Mouse (Mus musculus): ENCODE data around the gene Nob1. TPM values are rescaled to one million over a fixed set of nuclear protein-coding genes. Genes with fewer than 3 reads are reported as not detected.

Nob1 gene
- 11.6 to 14.8 TPM (median 13.6 TPM) in 3 replicates for total RNA-seq (2017)

DNA sequence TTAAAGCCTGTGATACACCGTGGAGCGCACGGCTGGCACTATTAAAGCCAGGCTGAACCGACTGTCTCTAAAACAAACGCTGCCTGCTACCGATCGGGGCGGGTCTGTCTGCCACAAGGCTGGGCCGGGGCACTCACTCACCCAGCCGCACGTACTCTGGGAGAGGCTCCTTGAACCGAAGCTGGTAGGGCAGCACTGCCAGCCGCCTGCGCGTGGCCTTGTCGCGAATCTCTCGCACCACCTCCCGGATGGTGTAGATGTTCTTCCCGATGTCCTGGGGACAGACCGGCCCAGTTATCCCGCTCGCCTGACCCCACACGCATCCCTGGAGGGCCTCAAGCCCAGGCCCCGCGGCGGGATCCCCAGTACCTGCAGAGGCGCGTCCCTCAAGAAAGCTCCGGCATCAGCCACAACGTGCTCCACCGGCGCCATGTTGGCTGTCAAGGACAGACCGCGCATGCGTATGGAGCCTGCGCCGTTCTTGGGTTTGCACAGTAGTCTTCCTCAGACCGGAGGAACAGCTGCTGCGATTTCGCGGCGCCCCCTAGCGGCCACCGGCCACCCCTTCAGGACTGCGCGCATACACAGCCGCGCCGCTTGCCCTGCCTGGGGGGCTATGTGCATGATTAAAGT, at the start of gene Nob1:
TSS of gene Nob1 (minus strand) at position 455 of the 633 bp plus-strand sequence.
- ATAC-seq (replicated peaks; ENCODE audit: insufficient number of reproducible peaks, low FRiP score, low TSS enrichment, poor library complexity, severe bottlenecking), result peak; percentile 99

DNA sequence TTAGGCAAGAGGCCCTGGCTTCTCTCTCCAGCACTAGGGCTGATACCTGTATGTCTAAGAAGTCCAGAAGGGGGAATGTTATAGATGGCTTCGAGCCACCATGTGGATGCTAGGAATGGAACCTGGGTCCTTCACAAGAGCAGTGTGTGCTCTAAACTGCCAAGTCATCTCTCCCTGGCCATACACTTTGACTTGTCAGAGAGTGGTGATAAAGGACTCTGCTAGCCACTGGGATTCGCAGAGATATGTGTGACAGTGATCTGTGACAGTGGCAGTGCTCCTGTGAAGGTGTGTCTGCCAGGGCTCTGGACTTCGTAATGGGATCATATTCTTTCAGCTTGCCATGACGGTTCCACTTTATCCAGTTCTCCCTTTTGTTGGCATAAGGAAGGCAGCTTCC, 48.5 kb upstream of the Nob1 start:
- no peak for ATAC-seq (replicated peaks; ENCODE audit: insufficient number of reproducible peaks, low FRiP score, low TSS enrichment, poor library complexity, severe bottlenecking)

DNA sequence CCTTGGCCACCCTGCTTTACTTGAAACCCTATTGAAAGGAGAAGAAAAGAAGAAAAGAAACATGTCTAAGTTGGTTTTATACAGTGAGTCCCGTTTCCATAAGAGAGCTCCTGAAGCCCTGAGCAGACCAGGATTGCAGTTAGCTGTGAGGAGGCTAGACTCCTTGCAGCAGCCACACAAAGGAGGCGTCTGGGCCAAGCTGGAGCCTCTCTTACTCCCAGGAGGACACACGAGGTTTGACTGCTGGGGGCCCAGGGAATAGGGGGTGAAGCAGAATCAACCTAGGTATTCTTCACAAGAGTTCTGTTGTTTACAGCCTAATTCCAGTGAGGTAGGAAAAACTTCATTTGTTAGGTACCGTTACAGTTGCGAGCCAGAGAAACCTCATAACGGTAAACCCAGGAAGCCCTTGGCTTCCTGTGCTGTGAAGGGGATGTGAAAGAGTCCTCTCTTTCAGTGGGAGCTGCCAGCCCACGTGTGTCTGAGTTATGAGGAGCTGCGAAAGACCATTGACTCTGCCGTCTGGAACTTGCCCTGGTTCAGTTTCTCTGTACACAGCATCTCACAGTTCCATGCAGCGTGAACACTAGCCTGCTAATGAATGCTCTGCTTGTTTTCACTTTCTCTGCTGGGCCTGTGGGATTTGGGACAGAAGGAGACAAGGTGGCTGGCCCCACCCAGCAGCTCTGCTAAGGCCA, 47.7 kb upstream of the Nob1 start:
- ATAC-seq (replicated peaks; ENCODE audit: insufficient number of reproducible peaks, low FRiP score, low TSS enrichment, poor library complexity, severe bottlenecking), result no peak

DNA sequence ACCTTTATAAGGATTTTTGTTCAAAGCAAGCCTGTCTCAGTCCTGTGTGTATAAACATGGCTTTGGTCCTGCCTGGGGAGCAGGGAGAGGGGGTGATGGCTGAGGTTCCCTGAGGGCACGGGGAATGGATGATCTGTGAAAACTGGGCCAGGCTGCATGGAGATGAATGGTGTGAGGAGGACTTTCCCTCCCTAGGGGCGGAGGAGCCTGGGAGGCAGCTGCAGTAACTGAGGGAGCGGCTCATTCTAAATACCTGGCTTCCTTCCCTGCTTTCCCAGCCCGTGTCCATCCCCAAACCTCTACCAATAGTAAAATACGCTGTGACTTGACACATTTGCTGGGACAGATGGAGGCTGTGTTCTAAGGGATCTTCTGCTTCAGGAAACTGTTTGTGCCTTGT, 45.5 kb upstream of the Nob1 start:
- no peak for ATAC-seq (replicated peaks; ENCODE audit: insufficient number of reproducible peaks, low FRiP score, low TSS enrichment, poor library complexity, severe bottlenecking)

DNA sequence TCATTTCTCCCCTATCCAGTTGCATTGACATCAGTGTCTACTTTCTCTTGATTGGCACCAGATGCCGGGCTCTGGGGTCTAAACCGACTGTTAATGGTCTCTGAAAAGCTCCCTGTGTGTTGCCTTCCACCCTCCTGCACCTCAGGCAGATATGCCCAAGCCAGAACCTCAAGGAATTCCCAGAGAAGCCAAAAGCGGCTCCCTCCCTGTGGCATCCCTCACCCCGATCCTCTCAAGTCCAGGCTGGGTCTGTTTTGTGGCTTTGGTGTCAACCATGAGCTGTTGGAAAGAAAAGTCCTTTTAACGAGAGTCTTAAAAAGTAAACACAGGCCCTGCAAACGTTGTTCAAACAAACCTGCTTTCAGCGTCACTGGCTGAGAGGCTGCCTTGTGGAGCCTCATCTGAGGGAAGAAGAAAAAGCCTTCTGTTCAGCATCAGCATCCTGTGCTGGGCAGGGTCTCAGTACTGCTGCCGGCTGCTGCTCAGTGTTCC, 44.0 kb upstream of the Nob1 start:
- no peak for ATAC-seq (replicated peaks; ENCODE audit: insufficient number of reproducible peaks, low FRiP score, low TSS enrichment, poor library complexity, severe bottlenecking)

DNA sequence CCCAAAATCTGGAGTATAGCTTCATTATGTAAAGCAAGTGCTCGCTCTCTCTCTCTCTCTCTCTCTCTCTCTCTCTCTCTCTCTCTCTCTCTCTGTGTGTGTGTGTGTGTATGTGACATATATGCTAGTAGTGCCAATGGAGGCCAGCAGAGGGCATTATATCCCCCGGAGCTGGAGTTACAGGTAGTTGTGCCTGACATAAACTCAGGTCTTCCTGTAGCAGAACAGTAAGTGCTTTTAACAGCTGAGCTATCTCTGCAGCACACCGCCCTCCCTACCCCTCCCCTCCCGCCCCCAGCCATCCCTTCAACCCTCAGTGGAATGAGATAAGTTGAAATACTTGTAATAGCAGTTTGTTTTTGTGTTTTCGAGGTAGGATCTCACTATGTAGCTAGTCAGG, 41.8 kb upstream of the Nob1 start:
- no peak for ATAC-seq (replicated peaks; ENCODE audit: insufficient number of reproducible peaks, low FRiP score, low TSS enrichment, poor library complexity, severe bottlenecking)

DNA sequence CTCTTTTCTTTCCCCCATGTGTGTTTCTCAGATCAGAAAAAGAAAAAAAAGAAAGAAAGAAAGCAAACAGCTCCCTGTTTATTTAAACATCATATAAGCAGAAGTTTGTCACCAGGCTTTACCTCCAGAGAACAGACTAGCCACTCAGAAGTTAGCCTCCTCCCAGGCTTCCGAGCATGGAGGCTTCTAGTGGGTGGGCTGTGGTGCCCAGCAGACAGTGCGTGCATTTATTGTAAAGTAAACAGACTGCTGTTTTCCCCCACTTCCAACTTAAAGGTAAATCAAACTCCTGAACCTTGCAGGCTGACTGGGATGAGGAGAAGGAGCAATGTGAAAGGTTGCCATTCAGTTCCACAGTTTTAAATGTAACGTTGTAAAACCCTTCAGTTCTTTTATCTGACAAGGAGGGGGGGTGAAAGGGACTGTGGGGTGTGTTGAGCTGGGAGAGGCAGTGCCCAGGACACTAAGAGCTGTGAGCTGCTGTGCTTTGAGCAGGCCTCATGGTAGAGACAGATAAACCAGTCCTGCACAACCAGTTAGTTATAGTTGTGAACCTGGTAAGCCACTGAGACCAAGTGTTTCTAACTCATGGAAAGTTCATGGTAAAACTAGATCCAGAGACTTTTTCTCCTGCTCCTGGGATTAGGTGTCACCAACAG, 40.6 kb upstream of the Nob1 start:
- ATAC-seq (replicated peaks; ENCODE audit: insufficient number of reproducible peaks, low FRiP score, low TSS enrichment, poor library complexity, severe bottlenecking), result no peak

DNA sequence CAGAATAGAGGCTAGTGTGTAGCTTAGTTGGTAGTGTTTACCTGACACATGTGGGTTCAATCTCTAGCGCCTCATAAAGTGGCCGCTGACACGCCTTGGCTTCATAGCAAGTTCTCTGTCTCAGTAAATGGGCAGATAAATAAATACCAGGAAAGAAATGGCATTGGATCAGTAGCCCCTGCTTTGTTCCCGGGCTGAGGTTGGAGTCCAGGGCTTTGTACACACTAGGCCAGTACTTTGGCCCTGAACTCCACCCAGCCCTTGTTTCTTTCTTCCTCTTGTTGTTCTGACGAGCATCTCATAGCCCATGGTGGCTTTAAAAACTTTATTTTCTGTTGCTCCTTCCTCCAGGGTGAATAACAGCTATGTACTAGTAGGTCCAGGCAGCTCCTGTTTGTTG, 37.6 kb upstream of the Nob1 start:
- no peak for ATAC-seq (replicated peaks; ENCODE audit: insufficient number of reproducible peaks, low FRiP score, low TSS enrichment, poor library complexity, severe bottlenecking)

DNA sequence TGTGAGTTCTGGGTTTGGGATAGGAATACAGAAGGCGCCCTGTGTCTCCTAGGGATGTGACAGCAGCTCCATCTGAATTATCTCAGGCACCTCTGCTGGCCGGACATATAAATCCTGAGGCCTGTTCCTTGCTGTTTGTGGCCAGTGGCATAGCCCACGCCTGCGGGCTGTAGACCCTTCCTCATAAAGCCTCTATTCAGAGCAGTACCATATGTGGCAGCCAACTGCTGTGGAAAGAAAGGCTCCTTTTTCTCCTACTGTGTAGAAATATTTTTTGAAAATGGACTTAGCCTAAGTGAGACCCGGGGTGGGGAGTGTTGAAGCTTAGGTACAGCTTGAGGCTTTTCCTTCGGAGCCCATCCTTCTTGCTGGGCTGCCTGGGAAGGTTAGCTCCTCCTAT, 33.4 kb upstream of the Nob1 start:
- no peak; the same call in 1 of the 2 replicates for ATAC-seq (replicated peaks; ENCODE audit: insufficient number of reproducible peaks, low FRiP score, low TSS enrichment, poor library complexity, severe bottlenecking)

DNA sequence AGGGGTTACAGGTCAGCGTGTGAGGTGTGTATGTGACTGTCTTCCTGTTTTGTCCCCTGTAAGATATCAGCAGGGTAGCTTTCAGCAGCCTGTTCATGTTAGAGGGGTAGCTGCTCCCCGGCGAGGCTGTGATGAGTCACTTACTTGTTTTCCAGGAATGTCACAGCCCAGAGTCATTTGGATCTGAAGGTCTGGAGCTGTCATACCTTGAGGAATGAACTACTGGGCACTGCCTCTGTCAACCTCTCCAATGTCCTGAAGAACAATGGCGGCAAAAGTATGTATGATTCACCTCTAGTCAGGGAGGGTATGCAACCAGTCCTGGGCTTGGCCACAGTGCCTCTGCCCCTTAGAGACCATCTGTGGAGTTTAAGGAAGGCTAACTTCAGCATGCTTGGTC, 32.9 kb upstream of the Nob1 start:
- ATAC-seq (replicated peaks; ENCODE audit: insufficient number of reproducible peaks, low FRiP score, low TSS enrichment, poor library complexity, severe bottlenecking), result no peak

DNA sequence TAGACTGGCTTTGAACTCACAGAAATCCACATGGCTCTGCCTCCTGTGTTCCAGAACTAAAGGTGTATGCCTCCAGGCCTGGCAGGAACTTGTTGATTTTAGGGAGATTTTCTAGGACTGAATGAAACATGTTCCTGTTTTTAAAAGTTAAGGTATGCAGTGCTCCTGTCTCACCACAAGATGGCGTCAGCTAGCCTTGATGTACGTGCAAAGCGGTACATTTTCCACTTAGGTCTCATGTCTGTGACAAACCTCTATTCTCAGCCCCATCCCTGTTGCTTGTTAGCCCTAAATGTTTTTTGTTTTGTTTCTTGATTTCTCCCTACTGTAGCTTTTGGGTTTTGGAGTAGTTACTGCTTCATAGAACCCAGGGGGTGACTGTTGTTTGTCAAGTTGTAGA, 30.4 kb upstream of the Nob1 start:
- peak; percentile 58 for ATAC-seq (replicated peaks; ENCODE audit: insufficient number of reproducible peaks, low FRiP score, low TSS enrichment, poor library complexity, severe bottlenecking)

DNA sequence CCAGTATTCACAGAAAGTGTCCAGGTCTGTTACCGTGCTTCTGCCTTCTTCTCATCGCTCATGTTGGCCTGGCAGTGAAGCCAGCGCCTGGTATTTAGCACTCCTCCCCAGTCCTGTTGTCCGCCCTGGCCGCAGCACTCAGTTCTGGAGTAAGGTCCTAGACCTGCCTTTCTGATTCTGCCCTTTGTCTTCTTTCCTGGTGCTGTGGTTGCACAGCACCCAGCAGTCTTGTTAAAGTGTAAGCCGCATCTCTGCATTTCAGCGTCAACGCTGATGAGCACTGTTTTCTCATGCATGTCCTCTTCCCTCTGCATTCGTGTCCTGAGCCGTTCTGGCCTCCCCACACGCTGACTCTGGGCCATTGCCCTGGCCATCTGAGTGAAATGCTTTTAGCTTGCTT, 28.5 kb upstream of the Nob1 start:
- ATAC-seq (replicated peaks; ENCODE audit: insufficient number of reproducible peaks, low FRiP score, low TSS enrichment, poor library complexity, severe bottlenecking), result no peak

DNA sequence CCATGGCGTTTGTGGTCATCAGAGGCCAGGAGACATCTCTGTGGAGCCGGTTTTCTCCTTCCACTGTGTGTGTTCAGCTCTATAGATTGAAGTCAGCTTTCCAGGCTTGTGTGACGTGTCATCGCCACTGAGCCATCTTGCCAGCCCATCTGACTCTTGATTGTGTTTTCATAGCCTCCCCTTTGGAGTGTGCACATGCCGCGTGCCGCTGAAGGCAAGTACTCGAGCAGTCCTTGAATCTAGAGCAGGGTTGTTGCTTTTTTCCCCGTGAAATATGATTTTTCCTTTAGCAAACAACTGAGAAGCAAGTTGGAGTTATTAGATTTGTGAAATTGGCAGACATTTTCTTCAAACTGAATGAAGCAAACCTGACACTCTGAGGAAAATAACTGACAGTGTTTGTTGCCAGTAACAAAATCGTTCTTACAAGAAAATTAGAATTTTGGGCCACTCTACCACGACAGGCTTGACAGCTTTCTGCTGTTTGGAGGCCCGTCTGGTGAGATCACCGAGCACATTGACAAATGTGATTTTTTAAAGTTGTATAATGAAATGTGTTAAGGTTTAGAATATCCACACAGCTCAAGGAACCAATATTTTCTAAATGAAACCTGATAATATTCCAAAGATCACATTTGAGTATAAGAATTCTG, 26.7 kb upstream of the Nob1 start:
- no peak for ATAC-seq (replicated peaks; ENCODE audit: insufficient number of reproducible peaks, low FRiP score, low TSS enrichment, poor library complexity, severe bottlenecking)

DNA sequence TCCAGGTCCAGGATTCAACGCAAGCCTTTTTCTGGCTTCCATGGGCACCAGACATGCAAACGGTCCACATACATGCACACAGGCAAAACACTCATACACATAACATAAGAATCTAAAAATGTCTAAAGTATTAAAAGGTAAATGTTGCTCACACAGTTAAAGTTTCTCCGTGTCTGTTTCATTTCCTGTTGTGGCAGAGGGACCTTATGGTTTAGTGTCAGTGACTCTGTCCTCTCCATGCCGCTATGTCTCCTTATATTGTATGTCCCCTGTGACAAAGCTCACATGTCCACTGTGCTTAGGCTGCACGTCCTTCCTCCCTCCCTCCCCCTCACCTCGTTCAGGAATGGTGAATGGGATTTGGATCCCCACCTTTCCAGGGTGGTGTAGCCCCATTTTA, 24.8 kb upstream of the Nob1 start:
- 0 out of 2 replicates have a peak, but pooled peaks have one; percentile 38 for ATAC-seq (replicated peaks; ENCODE audit: insufficient number of reproducible peaks, low FRiP score, low TSS enrichment, poor library complexity, severe bottlenecking)

DNA sequence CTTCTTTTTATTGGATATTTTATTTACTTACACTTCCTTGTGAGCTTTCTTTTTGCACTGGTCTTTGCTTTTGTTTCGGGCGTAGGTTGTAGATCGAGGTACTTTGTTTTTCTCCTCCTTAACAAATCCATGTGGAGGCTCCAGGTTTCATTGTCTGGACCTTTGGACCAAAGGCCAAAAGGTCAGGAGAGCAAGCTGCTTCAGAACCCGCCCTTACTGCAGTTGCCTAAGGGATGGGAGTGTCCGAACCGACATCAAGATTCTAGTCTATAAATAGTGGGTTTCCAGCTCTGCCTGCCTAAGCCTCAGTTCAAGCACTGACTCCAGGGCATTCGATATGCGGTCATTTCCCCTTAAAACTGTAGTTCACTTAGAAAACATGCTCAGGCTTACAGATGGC, 24.3 kb upstream of the Nob1 start:
- ATAC-seq (replicated peaks; ENCODE audit: insufficient number of reproducible peaks, low FRiP score, low TSS enrichment, poor library complexity, severe bottlenecking), result 0 out of 2 replicates have a peak, but pooled peaks have one; percentile 15

DNA sequence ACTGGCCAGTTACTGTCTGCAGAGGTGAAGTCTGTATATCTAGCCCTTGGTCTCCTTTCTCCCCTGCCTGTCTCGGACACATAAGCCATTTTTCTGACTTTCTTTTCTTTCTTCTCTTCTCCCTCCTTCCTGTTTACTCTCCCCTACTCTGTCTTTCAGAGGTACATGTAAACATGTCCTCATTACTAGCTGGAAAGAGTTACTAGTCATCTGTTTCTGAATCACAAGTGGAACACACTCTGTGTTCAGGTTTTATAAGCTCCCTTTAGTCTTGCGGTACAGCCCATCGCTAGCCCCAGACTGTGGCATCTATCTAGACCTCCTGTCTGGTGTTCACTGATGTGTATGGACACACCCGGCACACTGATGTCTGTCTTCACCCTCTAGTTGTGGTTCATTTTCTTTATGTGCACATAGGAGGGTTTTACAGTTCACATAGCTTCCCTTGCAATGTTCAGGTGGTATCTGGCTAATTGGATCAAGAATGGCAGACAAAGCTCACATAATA, 23.6 kb upstream of the Nob1 start:
- no peak for ATAC-seq (replicated peaks; ENCODE audit: insufficient number of reproducible peaks, low FRiP score, low TSS enrichment, poor library complexity, severe bottlenecking)

DNA sequence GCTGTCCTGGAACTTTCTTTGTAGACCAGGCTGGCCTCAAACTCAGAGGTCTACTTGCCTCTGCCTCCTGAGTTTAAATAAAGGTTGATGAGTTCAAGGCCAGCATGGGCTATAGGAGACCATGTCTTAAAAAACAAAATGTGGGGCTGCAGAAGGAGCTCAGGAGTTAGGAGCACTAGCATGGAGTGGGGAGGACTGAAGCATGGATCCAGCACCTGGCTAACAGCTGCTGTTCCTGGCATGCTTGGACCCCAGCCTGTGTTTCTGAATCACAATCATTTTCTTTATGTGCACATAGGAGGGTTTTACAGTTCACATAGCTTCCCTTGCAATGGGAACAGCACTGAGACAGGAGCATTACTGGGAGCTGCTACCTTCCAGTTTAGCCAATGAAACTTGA, 22.9 kb upstream of the Nob1 start:
- ATAC-seq (replicated peaks; ENCODE audit: insufficient number of reproducible peaks, low FRiP score, low TSS enrichment, poor library complexity, severe bottlenecking), result no peak

DNA sequence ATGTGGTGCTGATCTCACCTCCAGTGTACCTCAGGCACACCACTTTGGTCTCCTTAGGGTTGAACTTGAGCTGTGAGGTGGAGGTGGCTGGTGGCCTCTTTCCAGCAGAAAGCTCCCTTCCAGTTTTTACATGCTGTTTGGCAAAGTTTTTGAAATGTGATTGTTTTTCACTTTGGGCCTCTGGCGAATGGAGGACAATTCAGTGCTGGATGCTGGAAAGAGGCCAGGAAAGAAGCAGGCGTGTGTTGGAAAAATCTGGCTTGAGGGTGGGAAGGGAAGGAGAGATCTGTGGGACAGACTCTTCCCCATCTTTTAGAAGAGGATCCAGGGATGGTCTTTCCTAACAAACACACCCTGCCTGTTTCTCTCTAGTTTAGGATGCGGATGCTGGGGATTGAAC, 19.8 kb upstream of the Nob1 start:
- no peak for ATAC-seq (replicated peaks; ENCODE audit: insufficient number of reproducible peaks, low FRiP score, low TSS enrichment, poor library complexity, severe bottlenecking)

DNA sequence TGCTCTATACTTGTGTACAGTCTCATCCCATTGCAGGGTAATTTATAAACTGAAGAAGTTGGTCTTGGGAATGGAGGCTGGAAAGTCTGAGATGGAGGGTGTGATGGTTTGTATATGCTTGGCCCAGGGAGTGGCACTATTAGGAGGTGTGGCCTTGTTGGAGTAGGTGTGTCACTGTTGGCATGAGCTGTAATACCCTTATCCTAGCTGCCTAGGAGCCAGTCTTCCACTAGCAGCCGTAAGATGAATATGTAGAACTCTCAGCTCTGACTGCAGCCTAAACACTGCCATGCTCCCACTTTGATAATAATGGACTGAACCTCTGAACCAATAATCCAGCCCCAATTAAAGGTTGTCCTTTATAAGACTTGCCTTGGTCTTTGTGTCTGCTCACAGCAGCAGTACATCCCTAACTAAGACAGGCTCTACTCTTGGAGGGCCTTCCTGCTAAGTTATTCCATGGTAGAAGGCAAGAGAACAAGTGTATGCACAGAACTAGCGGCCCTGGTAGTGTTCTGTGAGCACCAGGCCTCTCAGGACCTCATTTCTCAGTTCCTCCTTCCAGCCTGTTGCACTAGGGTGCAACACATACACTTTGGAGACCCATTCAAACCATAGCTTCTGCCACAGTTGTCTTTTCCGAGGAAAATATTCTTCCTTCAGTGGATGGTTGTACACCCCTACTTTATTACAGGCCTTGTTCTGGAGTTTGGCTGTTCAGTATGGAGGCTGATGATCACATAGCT, 15.2 kb upstream of the Nob1 start:
- no peak for ATAC-seq (replicated peaks; ENCODE audit: insufficient number of reproducible peaks, low FRiP score, low TSS enrichment, poor library complexity, severe bottlenecking)
